Mouse (Mus musculus) brain, embryonic 14.5 days (tissue): ENCODE measurements around the gene Slc30a3. TPM values are rescaled to one million over a fixed set of nuclear protein-coding genes. Genes with fewer than 3 reads are reported as not detected.

Experiments
- DNase-seq: peaks from one replicate; pipeline ENCODE4 v3.0.0-alpha.2; 2011; ENCODE audit warnings: low read depth
- CTCF ChIP-seq: fragments of 200-500 bp; IDR thresholded peaks from 2 replicates; pipeline ENCODE4 v1.5.1; 2012; ENCODE audit warnings: inconsistent platforms, mild to moderate bottlenecking, moderate library complexity, borderline replicate concordance; ENCODE audit not compliant: insufficient read depth, insufficient read length; ENCODE audit errors: extremely low read depth
- POLR2A ChIP-seq: fragments of 200-500 bp; IDR thresholded peaks from 2 replicates; pipeline ENCODE4 v1.6.1; 2012; ENCODE audit warnings: mild to moderate bottlenecking, inconsistent platforms, borderline replicate concordance; ENCODE audit not compliant: poor library complexity, insufficient read depth, insufficient read length, severe bottlenecking; ENCODE audit errors: extremely low read depth
- polyA plus RNA-seq: library from polyadenylated mRNA; depleted of rRNA; stranded (reverse); fragments of >200 nt; gene quantifications from 2 replicates; pipeline ENCODE4 v1.2.3, GENCODE M21; 2012

Slc30a3 gene
- polyA plus RNA-seq, 1 experiment, result 31.6 TPM

GRCm38 (mm10) chr5:31121111-31121510, 13.1 kb upstream of the Slc30a3 start:
- DNase-seq, result no peak
- TF ChIP-seq CTCF, result no peak
- no peak for TF ChIP-seq POLR2A

GRCm38 (mm10) chr5:31116912-31117311, 8.9 kb upstream of the Slc30a3 start:
- no peak for TF ChIP-seq POLR2A
- no peak for TF ChIP-seq CTCF
- DNase-seq, result no peak

- TF ChIP-seq CTCF (no peak), POLR2A (no peak)
- DNase-seq, result no peak
Measured at GRCm38 (mm10) chr5:31116354-31116753, 8.3 kb upstream of the Slc30a3 start, which contains the start of gene Trim54. Gene Trim54 (plus strand): TSS chr5:31116712.

GRCm38 (mm10) chr5:31110781-31111180, 2.7 kb upstream of the Slc30a3 start:
- TF ChIP-seq CTCF, result peak; percentile 41; the same call in 1 of the 2 replicates
- no peak for TF ChIP-seq POLR2A
- DNase-seq, result peak; percentile 21

- no peak for DNase-seq
- TF ChIP-seq CTCF (no peak), POLR2A (no peak)
Measured at GRCm38 (mm10) chr5:31105814-31106335, 2.2 kb downstream of the Slc30a3 start, which contains the start of gene Dnajc5g. Gene Dnajc5g (plus strand): TSS chr5:31106285.

- TF ChIP-seq POLR2A, result no peak
- TF ChIP-seq CTCF, result no peak
- DNase-seq, result peak; percentile 37
Measured at GRCm38 (mm10) chr5:31095711-31096480, 12.1 kb downstream of the Slc30a3 start.

GRCm38 (mm10) chr5:31094799-31095691, 13.0 kb downstream of the Slc30a3 start:
- DNase-seq, result peak; percentile 34
- no peak for TF ChIP-seq CTCF
- TF ChIP-seq POLR2A, result no peak

GRCm38 (mm10) chr5:31094100-31094798, 13.8 kb downstream of the Slc30a3 start:
- DNase-seq, result no peak
- TF ChIP-seq CTCF (no peak), POLR2A (no peak)

- peak; percentile 66 for DNase-seq
- no peak for TF ChIP-seq CTCF
- no peak for TF ChIP-seq POLR2A
Measured at GRCm38 (mm10) chr5:31093151-31094041, 14.6 kb downstream of the Slc30a3 start.
